Mouse (Mus musculus): ENCODE measurements at regions not wholly inside any gene's neighbourhood (a gene's known extent, or its start where the extent isn't known, plus 50 kb on each side); places are given as distances from the start of the nearest gene placed in this dataset.

- H3K9ac ChIP-seq (ENCODE audit: control insufficient read depth, low read depth, low read length, poor library complexity, severe bottlenecking), result no peak overlapping the region
- no peak overlapping the region for H3K27ac ChIP-seq (ENCODE audit: control insufficient read depth, low read depth, low read length)
- no peaks in the 10 kb centered on the region for H3K27me3 ChIP-seq (ENCODE audit: control insufficient read depth in 1 of 2, insufficient read depth in 2 of 2, low read length in 2 of 2)
- no peaks in the 10 kb centered on the region for H3K36me3 ChIP-seq (ENCODE audit: control insufficient read depth in 1 of 2, insufficient read depth in 2 of 2, low read length in 2 of 2)
- no peak for DNase-seq (ENCODE audit: low read depth, low spot score)
- H3K4me3 ChIP-seq (ENCODE audit: control insufficient read depth in 1 of 2, insufficient read depth in 1 of 2, low read depth in 2 of 2, low read length in 2 of 2), result no peak overlapping the region
- no peaks in the 10 kb centered on the region for H3K4me1 ChIP-seq (ENCODE audit: control insufficient read depth in 1 of 2, insufficient read depth in 2 of 2, low read length in 2 of 2)
- H3K9me3 ChIP-seq (replicated peaks; ENCODE audit: insufficient read depth, low read length), result no peaks in the 10 kb centered on the region
- H3K79me2 ChIP-seq (ENCODE audit: control insufficient read depth, insufficient read depth, low read length, poor library complexity), result no peaks in the 10 kb centered on the region
- no peak for TF ChIP-seq ELF1 (IDR thresholded peaks at IDR 0.05; ENCODE audit: low read depth, low read length)
- TF ChIP-seq NELFE (IDR thresholded peaks at IDR 0.05; ENCODE audit: low read depth, low read length), result no peak
- TF ChIP-seq ZMIZ1 (IDR thresholded peaks at IDR 0.05; ENCODE audit: low read depth, low read length), result no peak
- TF ChIP-seq POLR2A (IDR thresholded peaks at IDR 0.05; ENCODE audit: control insufficient read depth in 1 of 2, insufficient read depth in 1 of 2, low read depth in 1 of 2, low read length in 2 of 2, poor library complexity in 1 of 2), result no peak
- TF ChIP-seq MYB (IDR thresholded peaks at IDR 0.05; ENCODE audit: low read depth, low read length), result no peak
- no peak for TF ChIP-seq UBTF (IDR thresholded peaks at IDR 0.05; ENCODE audit: borderline replicate concordance, insufficient read depth, low read depth, low read length)
- no peak for TF ChIP-seq JUND (IDR thresholded peaks at IDR 0.05; ENCODE audit: low read depth, low read length)
These were observed 219.7 kb downstream of the Fndc1 start for GRCm38 (mm10) chr17:7607431-7607830.

GRCm38 (mm10) chr17:7604813-7605504 lies 219.7 kb upstream of the Unc93a2 start:
- no peaks in the 10 kb centered on the region for H3K36me3 ChIP-seq (ENCODE audit: control insufficient read depth in 1 of 2, insufficient read depth in 2 of 2, low read length in 2 of 2)

More at GRCm38 (mm10) chr17:7604813-7605504, 219.7 kb upstream of the Unc93a2 start:
- Histone ChIP-seq H3K27me3 (ENCODE audit: control insufficient read depth in 1 of 2, insufficient read depth in 2 of 2, low read length in 2 of 2) (no peaks in the 10 kb centered on the region), H3K27ac (ENCODE audit: control insufficient read depth, low read depth, low read length) (no peak overlapping the region), H3K9me3 (replicated peaks; ENCODE audit: insufficient read depth, low read length) (no peaks in the 10 kb centered on the region), H3K4me3 (ENCODE audit: control insufficient read depth in 1 of 2, insufficient read depth in 1 of 2, low read depth in 2 of 2, low read length in 2 of 2) (no peak overlapping the region), H3K79me2 (ENCODE audit: control insufficient read depth, insufficient read depth, low read length, poor library complexity) (no peaks in the 10 kb centered on the region), H3K9ac (ENCODE audit: control insufficient read depth, low read depth, low read length, poor library complexity, severe bottlenecking) (no peak overlapping the region), H3K4me1 (ENCODE audit: control insufficient read depth in 1 of 2, insufficient read depth in 2 of 2, low read length in 2 of 2) (no peaks in the 10 kb centered on the region)
- no peak for TF ChIP-seq JUND (IDR thresholded peaks at IDR 0.05; ENCODE audit: low read depth, low read length)
- TF ChIP-seq CHD1 (IDR thresholded peaks at IDR 0.05; ENCODE audit: low read depth, low read length), result no peak
- TF ChIP-seq TBP (IDR thresholded peaks at IDR 0.05; ENCODE audit: low read depth, low read length), result no peak
- no peak for TF ChIP-seq GABPA (IDR thresholded peaks at IDR 0.05; ENCODE audit: low read depth, low read length)
- no peak for TF ChIP-seq MYB (IDR thresholded peaks at IDR 0.05; ENCODE audit: low read depth, low read length)
- no peak for TF ChIP-seq TCF12 (IDR thresholded peaks at IDR 0.05; ENCODE audit: low read depth, low read length)
- no peak for TF ChIP-seq SMC3 (IDR thresholded peaks at IDR 0.05; ENCODE audit: low read depth, low read length)
- no peak for TF ChIP-seq NELFE (IDR thresholded peaks at IDR 0.05; ENCODE audit: low read depth, low read length)
- no peak for TF ChIP-seq E2F4 (IDR thresholded peaks at IDR 0.05; ENCODE audit: borderline replicate concordance, low read depth, low read length)
- no peak for TF ChIP-seq MXI1 (IDR thresholded peaks at IDR 0.05; ENCODE audit: low read depth, low read length)
- no peak for TF ChIP-seq MYC (IDR thresholded peaks at IDR 0.05; ENCODE audit: low read depth, low read length)
- no peak for TF ChIP-seq CTCF (IDR thresholded peaks at IDR 0.05 in 2 of 3, conservative IDR thresholded peaks at IDR 0.05 in 1 of 3; ENCODE audit: control insufficient read depth in 1 of 3, insufficient read depth in 1 of 3, low read depth in 2 of 3, low read length in 3 of 3, poor library complexity in 1 of 3, severe bottlenecking in 1 of 3)
- no peak for TF ChIP-seq POLR2A (IDR thresholded peaks at IDR 0.05; ENCODE audit: control insufficient read depth in 1 of 2, insufficient read depth in 1 of 2, low read depth in 1 of 2, low read length in 2 of 2, poor library complexity in 1 of 2)
- no peak for TF ChIP-seq SIN3A (IDR thresholded peaks at IDR 0.05; ENCODE audit: low read length)
- no peak for TF ChIP-seq ETS1 (IDR thresholded peaks at IDR 0.05; ENCODE audit: low read depth, low read length)
- TF ChIP-seq POLR2AphosphoS5 (IDR thresholded peaks at IDR 0.05; ENCODE audit: borderline replicate concordance, low read depth, low read length), result no peak
- TF ChIP-seq ELF1 (IDR thresholded peaks at IDR 0.05; ENCODE audit: low read depth, low read length), result no peak
- TF ChIP-seq MAFK (IDR thresholded peaks at IDR 0.05; ENCODE audit: borderline replicate concordance, low read depth, low read length), result no peak
- no peak for TF ChIP-seq MAZ (IDR thresholded peaks at IDR 0.05; ENCODE audit: low read depth, low read length)
- DNase-seq (ENCODE audit: low read depth, low spot score), result no peak
